Mouse (Mus musculus) embryonic facial prominence, embryonic 13.5 days (tissue): Measurements from ENCODE around the gene Alkal2. TPM values are rescaled to one million over a fixed set of nuclear protein-coding genes. Genes with fewer than 3 reads are reported as not detected.

ENCODE experiments used
- ATAC-seq: fragments of 200-750 bp; cut with Nextera tagmentation; 2 replicates; pipeline ENCODE4 v1.8.0; 2017; ENCODE audit warnings: low read depth; ENCODE audit not compliant: insufficient number of reproducible peaks, insufficient read depth, low FRiP score, low TSS enrichment
- H3K27ac ChIP-seq: fragments of 300-500 bp; sonication (generic); 2 replicates; pipeline ENCODE4 v1.5.1; 2015; ENCODE audit warnings: moderate library complexity, mild to moderate bottlenecking, inconsistent platforms
- H3K27me3 ChIP-seq: fragments of 300-500 bp; sonication (generic); 2 replicates; pipeline ENCODE4 v1.6.1; 2015; ENCODE audit warnings: mild to moderate bottlenecking, inconsistent platforms
- H3K36me3 ChIP-seq: fragments of 300-500 bp; sonication (generic); 2 replicates; pipeline ENCODE4 v1.6.1; 2015; ENCODE audit warnings: mild to moderate bottlenecking, inconsistent platforms
- H3K4me1 ChIP-seq: fragments of 300-500 bp; sonication (generic); 2 replicates; pipeline ENCODE4 v1.6.1; 2015; ENCODE audit warnings: inconsistent platforms
- H3K4me2 ChIP-seq: fragments of 300-500 bp; sonication (generic); 2 replicates; pipeline ENCODE4 v1.6.1; 2015; ENCODE audit warnings: moderate library complexity, mild to moderate bottlenecking, inconsistent platforms
- H3K4me3 ChIP-seq: fragments of 300-500 bp; sonication (generic); 2 replicates; pipeline ENCODE4 v1.5.1; 2015; ENCODE audit warnings: mild to moderate bottlenecking, inconsistent platforms
- H3K9ac ChIP-seq: fragments of 300-500 bp; sonication (generic); 2 replicates; pipeline ENCODE4 v1.6.1; 2015; ENCODE audit warnings: mild to moderate bottlenecking, inconsistent platforms
- H3K9me3 ChIP-seq: fragments of 300-500 bp; sonication (generic); 2 replicates; pipeline ENCODE4 v1.6.1; 2016; ENCODE audit warnings: inconsistent platforms
- WGBS: fragments of 180-500 bp; shearing (Covaris S2); methylation state at CpG from one replicate; pipeline ENCODE4 v1.1.7; 2015; ENCODE audit warnings: mixed read lengths; 5-methylcytosine and 5-hydroxymethylcytosine counted together
- polyA plus RNA-seq: library from polyadenylated mRNA; unstranded; fragments of >200 nt; fragmentation: Nextera tagmentation; extraction: Ambion mirVana; gene quantifications from 2 replicates; pipeline ENCODE4 v1.2.1, GENCODE M21; 2015

Gene Alkal2
- polyA plus RNA-seq, 1 experiment from 2014 or later, result 8.4 TPM

DNA sequence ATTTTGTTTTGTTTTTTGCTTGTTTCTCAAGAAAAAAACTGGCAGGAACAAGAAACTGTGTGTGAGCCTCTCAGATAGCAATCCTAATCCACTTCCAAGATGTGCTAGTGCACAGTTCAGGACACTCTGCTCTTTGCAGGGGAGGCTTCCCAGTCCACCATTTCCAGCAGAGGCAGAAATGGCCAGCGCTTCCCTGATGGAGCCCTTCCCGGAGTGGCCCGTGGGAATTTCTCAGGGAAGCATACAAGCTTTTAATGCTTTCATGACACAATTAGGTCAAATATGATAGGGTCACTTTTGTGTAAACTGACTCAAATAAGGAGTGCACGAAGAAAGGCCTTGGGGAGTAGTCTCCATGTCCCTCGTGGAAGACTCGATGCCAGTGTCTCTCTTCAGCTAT lies 1.8 kb downstream of the Alkal2 start:
- H3K27ac ChIP-seq, result no peak overlapping the region
- H3K4me2 ChIP-seq, result peak overlapping the region; percentile 11
- WGBS, result 72% methylated on average over 6 of the region's 6 CpGs
- no peak overlapping the region; the same call in 1 of the 2 replicates for H3K4me3 ChIP-seq
- H3K9me3 ChIP-seq, result no peaks in the 10 kb centered on the region
- peaks cover 60% of the 10 kb centered on the region for H3K27me3 ChIP-seq
- ATAC-seq, result no peak
- H3K4me1 ChIP-seq, result peaks cover 19% of the 10 kb centered on the region
- no peaks in the 10 kb centered on the region for H3K36me3 ChIP-seq
- H3K9ac ChIP-seq, result no peak overlapping the region

DNA sequence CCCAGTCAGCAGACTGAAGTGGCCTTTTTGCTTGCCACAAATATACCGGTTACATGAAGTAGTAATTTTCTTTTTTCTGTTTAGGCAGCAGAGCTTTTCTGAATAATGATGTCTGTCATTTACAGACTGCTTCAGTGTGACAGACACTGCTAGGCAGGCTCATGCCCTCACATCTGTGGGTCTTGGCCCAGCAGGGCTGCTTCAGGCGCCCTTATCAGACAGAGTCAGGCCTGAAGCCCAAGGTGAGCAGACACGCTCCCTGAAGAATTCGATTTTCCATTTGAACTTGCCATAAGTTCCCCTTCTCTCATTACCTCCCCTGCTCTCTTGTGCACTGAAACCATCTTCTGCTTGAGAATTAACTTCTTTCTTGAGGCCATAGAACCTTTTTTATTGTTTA lies 3.9 kb downstream of the Alkal2 start:
- 80% methylated on average over 4 of the region's 4 CpGs for WGBS
- no peaks in the 10 kb centered on the region for H3K36me3 ChIP-seq
- H3K4me3 ChIP-seq, result no peak overlapping the region
- H3K27me3 ChIP-seq, result peaks cover 46% of the 10 kb centered on the region
- H3K9me3 ChIP-seq, result no peaks in the 10 kb centered on the region
- H3K4me2 ChIP-seq, result no peak overlapping the region
- H3K27ac ChIP-seq, result no peak overlapping the region
- H3K4me1 ChIP-seq, result peaks cover 19% of the 10 kb centered on the region
- H3K9ac ChIP-seq, result no peak overlapping the region
- no peak for ATAC-seq

DNA sequence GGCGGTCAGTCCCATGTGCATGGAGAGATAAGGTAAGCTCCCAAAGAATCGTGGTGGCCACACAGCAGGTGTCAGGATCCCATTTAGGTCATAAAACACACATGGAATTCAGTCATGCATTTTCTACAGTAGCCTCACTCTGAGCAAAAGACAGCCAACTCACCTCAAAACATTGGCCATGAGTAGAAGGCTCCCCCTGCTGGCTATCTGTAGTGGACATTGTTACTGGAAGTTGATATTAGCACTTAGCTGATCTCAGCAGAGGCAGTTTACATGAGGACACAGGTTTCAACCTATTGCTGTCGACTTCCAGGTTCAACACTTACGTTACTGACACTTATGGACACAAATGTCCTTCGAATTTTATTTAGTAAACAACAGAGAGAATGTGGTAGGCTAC lies 5.9 kb downstream of the Alkal2 start:
- no peak overlapping the region for H3K4me3 ChIP-seq
- WGBS, result 34% methylated on average over 5 of the region's 5 CpGs
- no peaks in the 10 kb centered on the region for H3K4me1 ChIP-seq
- no peak for ATAC-seq
- H3K27me3 ChIP-seq, result peaks cover 25% of the 10 kb centered on the region
- peaks cover 7% of the 10 kb centered on the region for H3K36me3 ChIP-seq
- H3K4me2 ChIP-seq, result no peak overlapping the region
- H3K9me3 ChIP-seq, result no peaks in the 10 kb centered on the region
- no peak overlapping the region for H3K9ac ChIP-seq
- no peak overlapping the region for H3K27ac ChIP-seq

DNA sequence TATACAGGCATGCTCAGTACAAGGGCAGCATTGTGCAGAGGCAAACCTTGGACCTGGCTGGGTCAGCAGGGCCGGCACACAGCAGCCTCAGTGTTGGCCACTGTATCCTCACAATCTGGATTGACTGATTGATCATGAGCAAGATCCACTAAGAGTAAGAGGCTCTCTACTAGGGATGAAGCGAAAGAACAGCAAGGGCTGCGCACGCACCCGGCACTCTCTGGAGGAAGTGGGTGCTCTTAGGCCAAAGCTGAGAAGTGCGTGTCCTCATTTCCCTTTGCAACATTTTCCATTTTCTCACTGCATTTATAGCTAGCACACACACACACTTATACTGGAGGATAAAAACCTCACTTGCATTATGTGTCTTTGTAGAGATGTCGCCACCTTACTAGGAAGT lies 7.3 kb downstream of the Alkal2 start:
- 84% methylated on average over 7 of the region's 7 CpGs for WGBS
- no peak for ATAC-seq
- H3K4me3 ChIP-seq, result no peak overlapping the region
- H3K4me1 ChIP-seq, result no peaks in the 10 kb centered on the region
- H3K27me3 ChIP-seq, result peaks cover 12% of the 10 kb centered on the region
- no peaks in the 10 kb centered on the region for H3K9me3 ChIP-seq
- H3K4me2 ChIP-seq, result no peak overlapping the region
- peaks cover 12% of the 10 kb centered on the region for H3K36me3 ChIP-seq
- H3K27ac ChIP-seq, result no peak overlapping the region
- H3K9ac ChIP-seq, result no peak overlapping the region

DNA sequence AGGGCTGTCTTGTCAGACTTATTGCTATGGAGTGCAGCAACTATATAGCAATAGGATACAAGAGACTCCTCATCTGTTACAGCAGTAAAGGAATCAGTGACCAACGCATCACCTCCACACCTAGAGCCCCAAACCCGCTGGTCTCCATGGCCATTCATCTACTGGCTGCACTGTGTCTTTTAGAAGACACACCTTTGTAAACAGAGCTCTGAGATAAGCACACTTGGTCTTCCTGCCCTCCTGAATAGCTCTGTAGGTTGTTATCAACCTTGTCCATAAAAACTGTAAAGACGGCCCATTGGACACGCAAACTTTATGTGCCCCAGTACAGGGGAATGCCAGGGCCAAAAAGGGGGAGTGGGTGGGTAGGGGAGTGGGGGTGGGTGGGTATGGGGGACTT lies 12.9 kb downstream of the Alkal2 start:
- Histone ChIP-seq H3K36me3 (peaks cover 40% of the 10 kb centered on the region), H3K4me2 (no peak overlapping the region), H3K9ac (no peak overlapping the region), H3K27ac (no peak overlapping the region), H3K4me3 (no peak overlapping the region), H3K9me3 (no peaks in the 10 kb centered on the region), H3K4me1 (no peaks in the 10 kb centered on the region), H3K27me3 (no peaks in the 10 kb centered on the region)
- ATAC-seq, result no peak
- WGBS, result 96% methylated on average over 4 of the region's 4 CpGs

DNA sequence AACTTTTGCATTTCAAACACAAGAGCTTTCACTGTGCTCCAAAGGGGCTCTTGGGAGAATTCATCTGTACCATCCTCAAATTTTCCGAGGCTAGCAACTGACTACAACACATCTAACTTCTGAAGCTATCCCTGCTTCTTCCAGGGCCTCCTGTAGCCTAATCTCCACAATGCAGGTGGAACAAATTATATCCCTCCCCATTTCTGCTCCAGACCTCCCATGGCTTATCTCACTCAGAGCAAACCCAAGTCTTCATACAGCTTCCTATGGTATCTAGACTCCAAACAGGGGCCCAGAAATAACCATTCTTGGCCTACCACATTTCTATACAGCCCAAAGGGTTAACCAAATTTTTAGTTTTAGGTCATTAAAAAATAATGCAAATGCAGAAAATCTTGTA lies 24.5 kb downstream of the Alkal2 start:
- no peaks in the 10 kb centered on the region for H3K9me3 ChIP-seq
- no peak overlapping the region for H3K4me2 ChIP-seq
- H3K4me1 ChIP-seq, result peaks cover 21% of the 10 kb centered on the region
- no peak overlapping the region for H3K4me3 ChIP-seq
- 88% methylated on average over 1 of the region's 1 CpGs for WGBS
- H3K27me3 ChIP-seq, result no peaks in the 10 kb centered on the region
- H3K27ac ChIP-seq, result no peak overlapping the region
- ATAC-seq, result no peak
- H3K9ac ChIP-seq, result no peak overlapping the region
- peaks cover 12% of the 10 kb centered on the region for H3K36me3 ChIP-seq

DNA sequence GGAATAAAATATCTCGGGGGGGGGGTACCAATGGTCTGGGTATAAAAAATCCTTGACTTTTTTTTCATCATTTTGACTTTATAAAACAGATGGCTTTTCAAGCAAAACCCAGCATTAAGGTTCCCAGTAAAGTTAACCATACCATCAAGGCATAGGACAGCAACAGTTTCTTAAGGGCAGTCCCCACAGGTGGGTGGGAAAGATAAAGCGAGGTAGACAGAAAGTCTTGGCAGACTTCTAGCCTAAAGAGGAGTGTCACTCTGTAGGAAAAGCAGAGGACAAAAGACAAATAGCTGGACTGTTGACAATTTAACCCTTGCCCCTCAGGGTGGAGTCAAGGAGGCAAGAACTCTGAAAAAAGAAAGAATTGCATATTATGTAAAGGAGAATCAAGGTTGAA lies 25.8 kb downstream of the Alkal2 start:
- Histone ChIP-seq H3K4me2 (peak overlapping the region; percentile 86; the same call in 1 of the 2 replicates), H3K4me1 (peaks cover 21% of the 10 kb centered on the region), H3K36me3 (peaks cover 2% of the 10 kb centered on the region; the same call in 1 of the 2 replicates), H3K9me3 (no peaks in the 10 kb centered on the region), H3K4me3 (no peak overlapping the region; the same call in 1 of the 2 replicates), H3K9ac (no peak overlapping the region), H3K27me3 (no peaks in the 10 kb centered on the region), H3K27ac (no peak overlapping the region)
- WGBS, result 94% methylated on average over 2 of the region's 2 CpGs
- no peak for ATAC-seq

DNA sequence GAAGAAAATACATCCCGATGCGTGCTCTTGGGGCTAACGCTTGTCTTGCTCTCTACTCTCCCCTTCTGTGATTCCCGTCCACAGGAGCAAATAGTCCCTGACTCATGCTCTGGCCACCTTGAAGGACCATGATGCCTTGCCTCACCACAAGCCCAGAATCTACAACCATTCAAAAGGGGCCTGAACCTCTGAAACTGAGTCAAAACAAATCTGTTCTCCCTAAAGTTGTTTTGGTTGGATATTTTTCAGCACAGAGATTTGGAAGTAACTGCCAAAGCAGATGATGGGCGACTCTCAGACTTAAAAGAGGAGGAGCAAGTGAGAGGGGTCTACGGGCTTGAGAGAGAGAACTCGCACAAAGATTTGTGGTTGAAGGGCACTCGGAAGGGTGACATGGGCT lies 26.7 kb downstream of the Alkal2 start:
- Histone ChIP-seq H3K27ac (peak overlapping the region; percentile 17; the same call in 1 of the 2 replicates), H3K4me2 (peak overlapping the region; percentile 86), H3K9ac (peak overlapping the region; percentile 78), H3K9me3 (no peaks in the 10 kb centered on the region), H3K27me3 (no peaks in the 10 kb centered on the region), H3K4me3 (peak overlapping the region; percentile 58), H3K4me1 (peaks cover 21% of the 10 kb centered on the region), H3K36me3 (no peaks in the 10 kb centered on the region)
- ATAC-seq, result no peak
- WGBS, result 19% methylated on average over 8 of the region's 8 CpGs

DNA sequence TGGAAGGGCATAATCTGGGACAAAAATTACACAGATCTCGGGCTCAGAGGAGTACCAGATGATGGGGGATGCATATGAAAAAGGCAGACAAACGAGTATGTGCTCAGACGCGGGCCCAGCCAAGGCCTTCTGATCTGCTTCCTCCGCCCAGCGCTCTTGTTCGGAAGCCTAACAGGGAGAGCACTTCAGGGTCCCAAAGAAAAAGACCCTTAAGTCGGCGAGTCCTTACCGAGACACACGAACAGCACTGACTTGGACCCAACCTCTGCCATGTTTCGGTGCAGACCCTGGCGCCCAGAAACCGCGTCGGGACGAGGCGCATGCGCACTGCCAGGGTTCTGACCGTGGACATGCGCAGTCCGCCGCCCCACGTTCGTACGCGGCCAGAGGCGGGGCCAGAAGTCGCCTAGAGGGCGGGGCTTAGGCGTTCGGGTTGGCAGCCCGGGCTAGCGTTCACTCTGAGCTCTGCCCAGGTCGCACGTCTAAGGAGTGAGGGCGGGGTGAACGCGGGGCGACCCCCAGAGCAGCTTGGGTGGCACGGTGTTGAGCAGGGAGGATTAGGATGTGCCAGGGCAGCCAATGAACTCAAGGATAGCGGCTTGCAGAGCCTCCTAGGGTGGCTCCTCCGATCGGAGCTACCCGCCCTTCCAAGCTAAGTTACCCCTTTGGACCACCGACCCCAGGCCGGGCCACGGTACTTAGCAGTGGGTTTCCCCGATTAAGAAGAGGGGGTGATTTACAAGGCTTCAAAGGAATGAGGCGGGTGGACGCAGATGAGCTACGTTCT lies 27.3 kb downstream of the Alkal2 start, which contains the start of the genes Acp1 and Sh3yl1:
TSS of gene Acp1 (minus strand) at position 329 of the 787 bp plus-strand sequence.
TSS of gene Sh3yl1 (plus strand) at position 408 of the 787 bp plus-strand sequence.
- whole genome bisulfite sequencing, result under 1% methylated on average over 52 of the region's 52 CpGs
- peak within 1 kb of the TSS; percentile 58 for H3K4me3 ChIP-seq
- peak within 1 kb of the TSS; percentile 86 for H3K4me2 ChIP-seq
- peaks cover 21% of the 10 kb centered on the region for H3K4me1 ChIP-seq
- peak within 1 kb of the TSS; percentile 78 for H3K9ac ChIP-seq
- peak; percentile 97 for ATAC-seq
- peak within 1 kb of the TSS; percentile 17; the same call in 1 of the 2 replicates for H3K27ac ChIP-seq
- no peaks in the 10 kb centered on the region for H3K27me3 ChIP-seq
- no peaks in the 10 kb centered on the region for H3K36me3 ChIP-seq
- H3K9me3 ChIP-seq, result no peaks in the 10 kb centered on the region

DNA sequence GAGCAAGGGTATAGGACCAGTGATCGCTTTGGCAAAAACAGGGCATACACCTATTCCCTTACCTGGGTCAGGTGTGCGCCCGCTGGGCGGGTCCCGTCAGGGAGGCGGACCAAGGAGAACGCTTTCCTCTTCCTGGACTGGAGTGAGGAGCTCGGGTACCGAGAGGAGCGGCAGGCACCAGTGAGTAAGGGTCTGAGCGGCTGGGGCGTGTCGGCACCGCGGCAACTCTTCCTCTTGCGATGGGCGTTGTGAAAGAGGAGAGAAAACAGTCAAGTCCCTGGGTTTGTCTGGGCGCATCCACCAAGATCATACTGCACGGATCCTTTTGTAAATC lies 27.9 kb downstream of the Alkal2 start:
- ATAC-seq, result peak; percentile 73
- peak overlapping the region; percentile 78 for H3K9ac ChIP-seq
- peak overlapping the region; percentile 86 for H3K4me2 ChIP-seq
- no peak overlapping the region for H3K27ac ChIP-seq
- no peaks in the 10 kb centered on the region for H3K9me3 ChIP-seq
- H3K4me3 ChIP-seq, result peak overlapping the region; percentile 58
- H3K36me3 ChIP-seq, result no peaks in the 10 kb centered on the region
- peaks cover 21% of the 10 kb centered on the region for H3K4me1 ChIP-seq
- WGBS, result under 1% methylated on average over 19 of the region's 19 CpGs
- H3K27me3 ChIP-seq, result no peaks in the 10 kb centered on the region

DNA sequence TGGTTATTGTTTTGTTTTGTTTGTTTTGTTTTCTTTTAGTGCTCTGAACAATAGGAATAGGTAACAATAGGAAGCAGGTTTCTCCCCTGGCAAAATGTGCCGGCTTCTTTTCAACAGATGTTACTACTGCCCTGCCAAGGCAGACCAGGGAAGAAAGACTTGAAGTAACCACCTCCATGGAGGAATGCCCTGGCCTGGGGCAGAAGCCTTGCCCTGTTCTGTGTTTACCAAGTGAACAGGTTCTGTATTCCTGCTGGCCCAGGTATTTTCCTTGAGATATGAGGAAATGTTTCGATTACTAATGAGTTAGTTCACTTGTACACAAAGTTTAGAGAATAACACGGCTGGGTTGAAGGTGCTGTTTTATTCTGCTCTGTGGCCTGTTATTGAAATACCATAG lies 28.7 kb downstream of the Alkal2 start:
- peaks cover 21% of the 10 kb centered on the region for H3K4me1 ChIP-seq
- WGBS, result 64% methylated on average over 3 of the region's 3 CpGs
- H3K4me3 ChIP-seq, result peak overlapping the region; percentile 58
- H3K9ac ChIP-seq, result no peak overlapping the region
- H3K27me3 ChIP-seq, result no peaks in the 10 kb centered on the region
- peak overlapping the region; percentile 86 for H3K4me2 ChIP-seq
- no peaks in the 10 kb centered on the region for H3K36me3 ChIP-seq
- H3K9me3 ChIP-seq, result no peaks in the 10 kb centered on the region
- H3K27ac ChIP-seq, result no peak overlapping the region
- ATAC-seq, result no peak

DNA sequence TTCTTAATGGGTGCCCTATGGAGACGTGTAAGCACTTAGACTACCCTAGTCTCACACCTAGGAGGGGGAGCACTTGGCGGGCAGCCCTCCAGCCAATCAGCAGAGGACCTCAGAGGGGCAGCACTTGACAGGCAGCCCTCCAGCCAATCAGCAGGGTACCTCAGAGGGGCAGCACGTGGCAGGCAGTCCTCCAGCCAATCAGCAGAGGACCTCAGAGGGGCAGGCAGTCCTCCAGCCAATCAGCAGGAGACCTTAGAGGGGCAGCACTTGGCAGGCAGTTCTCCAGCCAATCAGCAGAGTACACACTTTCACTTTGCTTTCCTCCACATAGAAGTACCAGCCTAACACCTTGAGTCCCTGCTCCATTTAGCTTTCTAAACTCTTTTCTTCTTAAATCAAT lies 38.3 kb downstream of the Alkal2 start:
- 86% methylated on average over 3 of the region's 3 CpGs for WGBS
- no peaks in the 10 kb centered on the region for H3K27me3 ChIP-seq
- H3K4me1 ChIP-seq, result no peaks in the 10 kb centered on the region
- no peak for ATAC-seq
- H3K4me2 ChIP-seq, result no peak overlapping the region
- H3K9me3 ChIP-seq, result no peaks in the 10 kb centered on the region
- no peak overlapping the region for H3K9ac ChIP-seq
- no peak overlapping the region for H3K27ac ChIP-seq
- H3K4me3 ChIP-seq, result no peak overlapping the region
- H3K36me3 ChIP-seq, result peaks cover 3% of the 10 kb centered on the region; the same call in 1 of the 2 replicates
